9 mouse cellular contexts compared by ENCODE assay signal in genomic region chr15:101277351-101277899, GRCm38 (mm10). TPM values are rescaled to one million over a fixed set of nuclear protein-coding genes. Genes with fewer than 3 reads are reported as not detected.
DNase-seq lines count a peak whose midpoint lies in the region; ATAC-seq and TF ChIP-seq lines count a peak whose summit lies in the region.
"Had no signal": no experiment of that assay in that cellular context is flagged by ENCODE, and none has a peak within 500 bp of the region (broad histone marks: within the 10 kb centered on the region; RNA-seq: fewer than 3 reads in every experiment).

No protein-coding gene starts in this region.

- no peaks in the 10 kb centered on the region for H3K4me1 ChIP-seq in forebrain, postnatal 0 days (ENCODE audit: insufficient read depth)
- H3K4me1 ChIP-seq in limb, embryonic 15.5 days, result peaks cover 34% of the 10 kb centered on the region
- H3K4me1 ChIP-seq in kidney, embryonic 16.5 days (ENCODE audit: insufficient read depth, low read length), result peaks cover 6% of the 10 kb centered on the region; the same call in 1 of the 2 replicates

- DNase-seq in gastrocnemius, adult 2 months, result no peak
- no peak for DNase-seq in gastrocnemius, postnatal 10 days
- DNase-seq in Muller cell, postnatal 12 days (ENCODE audit: inconsistent ontology term), result peak; percentile 17
- DNase-seq in forebrain, postnatal 0 days, result peak; percentile 52
- no peak for DNase-seq in natural killer cell, adult 2 months (ENCODE audit: low spot score in 2 of 2)
- no peak for DNase-seq in cerebellum, adult 8-10 months
- DNase-seq: gastrocnemius, postnatal 25 days had no signal

- no peaks in the 10 kb centered on the region for H3K9me3 ChIP-seq in forebrain, postnatal 0 days (ENCODE audit: low read length)
- H3K9me3 ChIP-seq in limb, embryonic 15.5 days, result no peaks in the 10 kb centered on the region
- H3K9me3 ChIP-seq in kidney, embryonic 16.5 days (ENCODE audit: low read length), result no peaks in the 10 kb centered on the region

- no peak for TF ChIP-seq CTCF in gastrocnemius, adult 2 months (IDR thresholded peaks at IDR 0.05)
- TF ChIP-seq CTCF in forebrain, postnatal 0 days (IDR thresholded peaks at IDR 0.05; ENCODE audit: low read depth), result no peak

- H3K36me3 ChIP-seq in forebrain, postnatal 0 days (ENCODE audit: insufficient read depth), result peaks cover 20% of the 10 kb centered on the region
- peaks cover 20% of the 10 kb centered on the region for H3K36me3 ChIP-seq in limb, embryonic 15.5 days
- H3K36me3 ChIP-seq in kidney, embryonic 16.5 days (ENCODE audit: insufficient read depth, low read length), result peaks cover 15% of the 10 kb centered on the region; the same call in 1 of the 2 replicates

- peak; percentile 88 for ATAC-seq in forebrain, postnatal 0 days
- no peak for ATAC-seq in limb, embryonic 15.5 days (ENCODE audit: insufficient number of reproducible peaks, low FRiP score, low TSS enrichment, low read depth)
- ATAC-seq in kidney, embryonic 16.5 days (ENCODE audit: low FRiP score, low TSS enrichment), result no peak

- H3K27me3 ChIP-seq in forebrain, postnatal 0 days (ENCODE audit: insufficient read depth, low read length), result no peaks in the 10 kb centered on the region
- no peaks in the 10 kb centered on the region for H3K27me3 ChIP-seq in limb, embryonic 15.5 days
- H3K27me3 ChIP-seq in kidney, embryonic 16.5 days (ENCODE audit: insufficient read depth, low read length), result no peaks in the 10 kb centered on the region

- H3K27ac ChIP-seq in gastrocnemius, adult 2 months, result peak overlapping the region; percentile 86
- H3K27ac ChIP-seq in forebrain, postnatal 0 days (ENCODE audit: low read depth, low read length), result peak overlapping the region; percentile 9; the same call in 1 of the 2 replicates
- peak overlapping the region; percentile 76 for H3K27ac ChIP-seq in limb, embryonic 15.5 days
- no peak overlapping the region for H3K27ac ChIP-seq in kidney, embryonic 16.5 days (ENCODE audit: low read length)

- H3K9ac ChIP-seq in forebrain, postnatal 0 days, result no peak overlapping the region
- H3K9ac ChIP-seq in limb, embryonic 15.5 days, result no peak overlapping the region
- no peak overlapping the region for H3K9ac ChIP-seq in kidney, embryonic 16.5 days (replicated peaks; ENCODE audit: low read length)

- H3K4me2 ChIP-seq in forebrain, postnatal 0 days (ENCODE audit: low read depth), result no peak overlapping the region
- no peak overlapping the region for H3K4me2 ChIP-seq in limb, embryonic 15.5 days
- no peak overlapping the region for H3K4me2 ChIP-seq in kidney, embryonic 16.5 days (replicated peaks; ENCODE audit: low read depth, low read length)

- intact Hi-C loops in gastrocnemius, adult 2 months (cut with DNase I), result no loop called here

- 8% methylated on average over 11 of the region's 11 CpGs for WGBS in forebrain, postnatal 0 days
- WGBS in limb, embryonic 15.5 days, result 62% methylated on average over 11 of the region's 11 CpGs
- WGBS in kidney, embryonic 16.5 days, result 69% methylated on average over 11 of the region's 11 CpGs

- no peak overlapping the region for H3K4me3 ChIP-seq in gastrocnemius, adult 2 months
- no peak overlapping the region for H3K4me3 ChIP-seq in forebrain, postnatal 0 days (ENCODE audit: low read depth, low read length)
- H3K4me3 ChIP-seq in limb, embryonic 15.5 days, result no peak overlapping the region
- H3K4me3 ChIP-seq in kidney, embryonic 16.5 days (ENCODE audit: low read length), result no peak overlapping the region

RNA-seq across cellular contexts. Expression of gene Atg101, which starts 6.6 kb away (rescaled TPM):
- total RNA-seq in gastrocnemius, adult 2 months (2021), result 10 to 100 TPM; 23.7 to 32.4 TPM
- total RNA-seq in gastrocnemius, postnatal 10 days (2021), result 10 to 100 TPM; 24.4 to 27.2 TPM
- 56.3 and 60.0 TPM in 2 replicates for total RNA-seq in forebrain, postnatal 0 days (2014; rRNA removed)
- polyA plus RNA-seq in forebrain, postnatal 0 days (2015; fragmentation: Nextera tagmentation; extraction: Ambion mirVana), result 81.3 and 94.4 TPM in 2 replicates
- polyA plus RNA-seq in limb, embryonic 15.5 days (2015; fragmentation: Nextera tagmentation; extraction: Ambion mirVana), result 69.7 and 69.9 TPM in 2 replicates
- polyA plus RNA-seq in kidney, embryonic 16.5 days (2015; fragmentation: Nextera tagmentation; extraction: Ambion mirVana), result 78.2 and 87.0 TPM in 2 replicates

RNA-seq across cellular contexts. Expression of gene 6030408B16Rik, which starts 15.6 kb away (rescaled TPM):
- total RNA-seq in gastrocnemius, adult 2 months (2021), result under 1 TPM; 0.20 to 0.36 TPM
- under 1 TPM; 0.54 to 0.77 TPM for total RNA-seq in gastrocnemius, postnatal 10 days (2021)
- 0.54 and 1.00 TPM in 2 replicates for total RNA-seq in forebrain, postnatal 0 days (2014; rRNA removed)
- polyA plus RNA-seq in forebrain, postnatal 0 days (2015; fragmentation: Nextera tagmentation; extraction: Ambion mirVana), result 0.30 and 0.77 TPM in 2 replicates
- 0.50 and 0.84 TPM in 2 replicates for polyA plus RNA-seq in limb, embryonic 15.5 days (2015; fragmentation: Nextera tagmentation; extraction: Ambion mirVana)
- polyA plus RNA-seq in kidney, embryonic 16.5 days (2015; fragmentation: Nextera tagmentation; extraction: Ambion mirVana), result 23.2 and 23.9 TPM in 2 replicates

RNA-seq across cellular contexts. Expression of gene Nr4a1, which starts 23.4 kb away (rescaled TPM):
- 100 to 1,000 TPM; 143 to 146 TPM for total RNA-seq in gastrocnemius, adult 2 months (2021)
- 10 to 100 TPM; 22.5 to 23.1 TPM for total RNA-seq in gastrocnemius, postnatal 10 days (2021)
- total RNA-seq in forebrain, postnatal 0 days (2014; rRNA removed), result 8.9 and 9.6 TPM in 2 replicates
- polyA plus RNA-seq in forebrain, postnatal 0 days (2015; fragmentation: Nextera tagmentation; extraction: Ambion mirVana), result 8.5 and 9.0 TPM in 2 replicates
- polyA plus RNA-seq in limb, embryonic 15.5 days (2015; fragmentation: Nextera tagmentation; extraction: Ambion mirVana), result 14.7 and 18.4 TPM in 2 replicates
- polyA plus RNA-seq in kidney, embryonic 16.5 days (2015; fragmentation: Nextera tagmentation; extraction: Ambion mirVana), result 10.8 and 11.9 TPM in 2 replicates

RNA-seq across cellular contexts. Expression of gene Grasp, which starts 53.4 kb away (rescaled TPM):
- 1 to 10 TPM; 5.8 to 5.9 TPM for total RNA-seq in gastrocnemius, adult 2 months (2021)
- 10 to 100 TPM in 1 of 2 experiments, 1 to 10 TPM in 1; 9.0 to 11.5 TPM for total RNA-seq in gastrocnemius, postnatal 10 days (2021)
- total RNA-seq in forebrain, postnatal 0 days (2014; rRNA removed), result 8.8 and 11.1 TPM in 2 replicates
- 3.3 and 3.4 TPM in 2 replicates for polyA plus RNA-seq in forebrain, postnatal 0 days (2015; fragmentation: Nextera tagmentation; extraction: Ambion mirVana)
- 5.3 and 7.2 TPM in 2 replicates for polyA plus RNA-seq in limb, embryonic 15.5 days (2015; fragmentation: Nextera tagmentation; extraction: Ambion mirVana)
- 3.2 and 3.4 TPM in 2 replicates for polyA plus RNA-seq in kidney, embryonic 16.5 days (2015; fragmentation: Nextera tagmentation; extraction: Ambion mirVana)

Comparison
In these comparisons a context has a peak if more than half of its experiments do, and no peak if none do; other contexts are left out.
1. RNA of gene Nr4a1, which starts 23.4 kb away (total RNA-seq): 143 to 146 TPM in gastrocnemius, adult 2 months; 22.5 to 23.1 TPM in gastrocnemius, postnatal 10 days and 8.9 to 9.6 TPM in forebrain, postnatal 0 days; every median in the first group is over 4 times any median in the second.
2. DNase-seq: peak in Muller cell, postnatal 12 days (single experiment) and forebrain, postnatal 0 days (single experiment); none in gastrocnemius, adult 2 months (single experiment), gastrocnemius, postnatal 10 days (single experiment), natural killer cell, adult 2 months (0 of 2) and cerebellum, adult 8-10 months (single experiment).